Mouse (Mus musculus): ENCODE results near the gene Rrm1. TPM values are rescaled to one million over a fixed set of nuclear protein-coding genes. Genes with fewer than 3 reads are reported as not detected.
A peak's percentile ranks its signal among the peaks of the same experiment; 100 is the strongest.

Rrm1 gene
- 55.9 and 66.4 TPM in 2 replicates for polyA plus RNA-seq (2015; fragmentation: Nextera tagmentation; extraction: Ambion mirVana)

DNA sequence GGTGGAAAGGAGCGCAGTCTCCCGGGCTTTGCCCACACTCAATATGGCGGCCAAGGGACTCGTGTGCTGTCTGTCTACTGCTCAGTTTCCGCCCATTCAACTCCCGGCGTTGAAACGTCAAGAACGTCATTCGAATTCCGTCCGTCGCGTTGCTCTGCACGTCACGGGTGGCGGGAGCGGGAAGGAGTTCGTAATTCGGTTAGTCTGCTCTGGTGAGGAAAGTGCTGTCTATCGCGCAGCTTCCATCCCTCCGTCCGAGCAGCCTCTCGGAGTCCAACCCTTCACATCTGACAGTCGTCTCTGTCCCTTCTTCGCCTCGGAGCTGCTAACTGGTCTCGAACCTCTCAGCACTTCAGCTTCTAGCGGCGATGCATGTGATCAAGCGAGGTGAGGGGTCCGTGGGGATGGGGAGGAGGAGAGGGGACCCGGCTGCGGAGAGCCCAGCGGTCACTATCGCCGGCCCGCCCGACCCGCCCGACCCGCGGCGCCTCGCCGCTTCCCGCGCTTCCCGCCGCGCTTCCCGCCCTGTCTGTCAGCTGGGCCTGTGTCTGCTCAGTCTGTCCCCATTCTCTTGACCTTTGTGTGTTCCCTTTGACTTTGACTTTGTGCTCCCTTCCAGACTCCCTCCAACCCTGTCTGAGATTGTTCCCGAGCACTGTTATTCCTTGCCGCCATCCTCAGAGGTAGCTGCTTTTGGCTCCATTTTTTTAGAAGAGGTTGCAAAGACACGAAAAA is at the start of gene Rrm1:
TSS of gene Rrm1 (plus strand) at position 39 of the 735 bp plus-strand sequence.
- Histone ChIP-seq H3K27ac (ENCODE audit: low read depth) (peak within 1 kb of the TSS; percentile 89), H3K4me1 (ENCODE audit: insufficient read depth) (peaks cover 15% of the 10 kb centered on the region; the same call in 1 of the 2 replicates), H3K27me3 (ENCODE audit: insufficient read depth, low read length) (no peaks in the 10 kb centered on the region), H3K4me3 (ENCODE audit: low read depth, low read length) (peak within 1 kb of the TSS; percentile 86), H3K4me2 (ENCODE audit: low read depth, low read length) (peak within 1 kb of the TSS; percentile 74), H3K36me3 (replicated peaks; ENCODE audit: insufficient read depth, low read length) (peaks cover 28% of the 10 kb centered on the region), H3K9ac (replicated peaks) (peak within 1 kb of the TSS; percentile 85), H3K9me3 (ENCODE audit: low read length) (no peaks in the 10 kb centered on the region)
- TF ChIP-seq EP300 (IDR thresholded peaks at IDR 0.05; ENCODE audit: low read depth), result peak; percentile 66; the same call in 1 of the 2 replicates
- no peak for TF ChIP-seq CTCF (IDR thresholded peaks at IDR 0.05; ENCODE audit: low read depth)
- WGBS (ENCODE audit: insufficient replicate concordance), result under 1% methylated on average over 55 of the region's 56 CpGs
- ATAC-seq (peak; percentile 97), DNase-seq (peak; percentile 94)

DNA sequence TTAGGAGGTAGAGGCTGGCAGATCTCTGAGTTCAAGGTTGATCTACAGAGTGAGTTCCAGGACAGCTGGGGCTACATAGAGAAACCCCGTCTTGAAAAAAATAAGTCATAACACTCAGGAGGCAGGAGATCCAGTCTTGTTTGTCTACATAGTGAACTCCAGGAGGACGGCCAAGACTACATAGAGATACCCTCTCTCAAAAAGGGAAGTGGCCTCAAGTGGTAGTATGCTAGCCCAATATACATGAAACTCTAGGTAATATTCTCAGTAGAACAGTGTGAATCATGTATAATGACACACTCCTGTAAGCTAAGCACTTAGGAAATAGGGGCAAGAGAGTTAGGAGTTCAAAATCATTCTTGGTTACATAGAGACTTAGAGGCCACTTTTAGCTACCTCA is 47.6 kb upstream of the Rrm1 start:
- Histone ChIP-seq H3K4me3 (ENCODE audit: low read depth, low read length) (no peak overlapping the region), H3K27me3 (ENCODE audit: insufficient read depth, low read length) (no peaks in the 10 kb centered on the region), H3K4me1 (ENCODE audit: insufficient read depth) (peaks cover 2% of the 10 kb centered on the region; the same call in 1 of the 2 replicates), H3K36me3 (replicated peaks; ENCODE audit: insufficient read depth, low read length) (no peaks in the 10 kb centered on the region), H3K27ac (ENCODE audit: low read depth) (no peak overlapping the region), H3K9ac (replicated peaks) (no peak overlapping the region), H3K9me3 (ENCODE audit: low read length) (no peaks in the 10 kb centered on the region), H3K4me2 (ENCODE audit: low read depth, low read length) (no peak overlapping the region)
- no peak for ATAC-seq
- 58% methylated on average over 2 of the region's 2 CpGs for WGBS (ENCODE audit: insufficient replicate concordance)
- no peak for TF ChIP-seq CTCF (IDR thresholded peaks at IDR 0.05; ENCODE audit: low read depth)
- no peak for TF ChIP-seq EP300 (IDR thresholded peaks at IDR 0.05; ENCODE audit: low read depth)
- DNase-seq, result no peak

DNA sequence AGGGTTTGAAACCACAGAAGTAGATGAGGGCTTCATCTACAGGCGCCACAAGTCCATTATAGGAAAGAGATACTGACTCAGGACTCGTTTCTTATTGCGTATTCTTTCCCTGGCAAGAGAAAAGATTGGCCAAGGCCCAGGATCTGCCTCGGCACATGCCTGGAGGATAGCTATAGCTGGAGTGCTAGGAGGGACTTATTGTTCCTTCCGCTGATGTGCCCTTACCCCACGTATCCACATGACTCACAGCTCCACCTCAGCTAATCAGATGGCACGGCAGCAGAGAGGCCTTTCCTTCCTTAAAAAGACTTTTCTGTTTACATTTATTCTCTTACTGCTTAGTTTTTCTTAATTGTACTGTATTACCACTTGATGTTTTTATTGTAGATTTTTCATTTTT is 45.6 kb upstream of the Rrm1 start:
- 0 out of 2 replicates have a peak, but pooled peaks have one; percentile 51 for ATAC-seq
- WGBS (ENCODE audit: insufficient replicate concordance), result 43% methylated on average over 7 of the region's 7 CpGs
- Histone ChIP-seq H3K27me3 (ENCODE audit: insufficient read depth, low read length) (no peaks in the 10 kb centered on the region), H3K4me3 (ENCODE audit: low read depth, low read length) (no peak overlapping the region), H3K9ac (replicated peaks) (no peak overlapping the region), H3K36me3 (replicated peaks; ENCODE audit: insufficient read depth, low read length) (no peaks in the 10 kb centered on the region), H3K27ac (ENCODE audit: low read depth) (no peak overlapping the region), H3K4me2 (ENCODE audit: low read depth, low read length) (no peak overlapping the region), H3K4me1 (ENCODE audit: insufficient read depth) (peaks cover 3% of the 10 kb centered on the region; the same call in 1 of the 2 replicates), H3K9me3 (ENCODE audit: low read length) (no peaks in the 10 kb centered on the region)
- DNase-seq, result peak; percentile 17
- TF ChIP-seq EP300 (IDR thresholded peaks at IDR 0.05; ENCODE audit: low read depth) (no peak), CTCF (IDR thresholded peaks at IDR 0.05; ENCODE audit: low read depth) (no peak)

DNA sequence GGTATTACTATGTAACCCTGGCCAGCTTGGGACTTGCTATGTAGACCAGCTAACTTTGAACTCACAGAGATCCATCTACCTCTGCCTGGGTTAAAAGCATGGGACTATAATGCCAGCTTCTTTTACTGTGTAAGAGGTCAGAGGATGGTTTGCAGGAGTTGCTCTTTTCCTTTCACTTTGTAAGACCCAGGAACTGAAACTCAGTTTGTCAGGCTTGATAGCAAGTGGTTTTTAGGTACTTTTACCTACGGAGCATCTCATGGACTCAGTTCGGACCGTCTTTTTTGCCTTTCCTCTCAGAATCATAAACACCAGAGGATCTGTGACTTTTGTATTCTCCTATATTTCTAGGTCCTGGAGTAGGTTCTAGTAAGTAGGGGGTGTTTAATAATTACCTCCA is 45.2 kb upstream of the Rrm1 start:
- WGBS (ENCODE audit: insufficient replicate concordance), result 87% methylated on average over 3 of the region's 3 CpGs
- Histone ChIP-seq H3K27me3 (ENCODE audit: insufficient read depth, low read length) (no peaks in the 10 kb centered on the region), H3K4me1 (ENCODE audit: insufficient read depth) (peaks cover 3% of the 10 kb centered on the region; the same call in 1 of the 2 replicates), H3K9me3 (ENCODE audit: low read length) (no peaks in the 10 kb centered on the region), H3K4me3 (ENCODE audit: low read depth, low read length) (no peak overlapping the region), H3K27ac (ENCODE audit: low read depth) (no peak overlapping the region), H3K4me2 (ENCODE audit: low read depth, low read length) (no peak overlapping the region), H3K9ac (replicated peaks) (no peak overlapping the region), H3K36me3 (replicated peaks; ENCODE audit: insufficient read depth, low read length) (no peaks in the 10 kb centered on the region)
- TF ChIP-seq CTCF (IDR thresholded peaks at IDR 0.05; ENCODE audit: low read depth) (no peak), EP300 (IDR thresholded peaks at IDR 0.05; ENCODE audit: low read depth) (no peak)
- ATAC-seq (no peak), DNase-seq (no peak)

DNA sequence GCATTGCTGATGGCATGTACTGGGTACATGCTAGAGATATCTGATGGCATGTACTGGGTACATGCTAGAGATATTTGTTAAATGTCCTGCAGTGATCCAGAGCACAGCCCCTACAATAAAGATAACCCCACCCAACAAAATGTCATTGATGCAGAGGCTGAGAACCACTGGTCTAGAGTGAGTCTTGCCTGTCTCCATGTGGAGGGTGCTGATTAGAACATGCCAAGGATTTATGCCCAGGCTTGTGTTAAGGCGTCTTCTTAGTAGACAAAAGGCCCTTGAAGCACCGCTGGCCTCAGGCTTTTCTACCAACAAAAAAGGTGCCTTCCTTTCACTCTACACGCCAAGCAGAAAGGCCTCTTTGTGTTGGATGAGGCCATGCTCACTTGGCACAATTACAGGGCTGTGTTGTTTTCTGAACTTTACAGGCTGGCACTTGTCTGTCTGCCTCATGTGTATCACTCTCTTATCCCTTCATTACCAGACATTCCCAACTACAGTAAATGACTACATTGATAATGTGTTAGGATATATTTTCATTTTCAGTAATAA is 42.2 kb upstream of the Rrm1 start:
- H3K4me1 ChIP-seq (ENCODE audit: insufficient read depth), result peaks cover 3% of the 10 kb centered on the region; the same call in 1 of the 2 replicates
- H3K9me3 ChIP-seq (ENCODE audit: low read length), result no peaks in the 10 kb centered on the region
- H3K27ac ChIP-seq (ENCODE audit: low read depth), result no peak overlapping the region
- H3K4me3 ChIP-seq (ENCODE audit: low read depth, low read length), result no peak overlapping the region
- ATAC-seq (peak; percentile 84), DNase-seq (no peak)
- H3K9ac ChIP-seq (replicated peaks), result no peak overlapping the region
- whole genome bisulfite sequencing (ENCODE audit: insufficient replicate concordance), result 77% methylated on average over 3 of the region's 3 CpGs
- no peak overlapping the region for H3K4me2 ChIP-seq (ENCODE audit: low read depth, low read length)
- no peaks in the 10 kb centered on the region for H3K36me3 ChIP-seq (replicated peaks; ENCODE audit: insufficient read depth, low read length)
- H3K27me3 ChIP-seq (ENCODE audit: insufficient read depth, low read length), result no peaks in the 10 kb centered on the region
- TF ChIP-seq CTCF (IDR thresholded peaks at IDR 0.05; ENCODE audit: low read depth) (no peak), EP300 (IDR thresholded peaks at IDR 0.05; ENCODE audit: low read depth) (no peak; the same call in 1 of the 2 replicates)

DNA sequence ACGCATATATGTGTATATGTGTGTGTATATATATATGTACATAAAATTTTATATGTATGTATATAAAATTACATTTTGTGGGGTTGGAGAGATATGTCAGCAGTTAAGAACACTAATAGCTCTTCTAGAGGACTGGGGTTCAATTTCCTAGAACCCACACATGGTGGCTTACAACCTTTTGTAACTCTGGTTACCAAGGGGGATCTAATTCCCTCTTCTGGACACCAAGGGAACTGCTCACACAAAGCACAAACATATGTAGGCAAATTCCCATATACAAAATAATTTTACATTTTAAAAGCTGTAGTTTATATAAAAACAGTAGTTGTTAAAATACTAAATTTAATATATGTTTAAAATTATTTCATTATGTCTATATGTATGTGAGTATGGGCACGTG is 37.4 kb upstream of the Rrm1 start:
- Histone ChIP-seq H3K9ac (replicated peaks) (no peak overlapping the region), H3K9me3 (ENCODE audit: low read length) (no peaks in the 10 kb centered on the region), H3K4me1 (ENCODE audit: insufficient read depth) (no peaks in the 10 kb centered on the region), H3K36me3 (replicated peaks; ENCODE audit: insufficient read depth, low read length) (peaks cover 3% of the 10 kb centered on the region; the same call in 1 of the 2 replicates), H3K27ac (ENCODE audit: low read depth) (no peak overlapping the region), H3K4me3 (ENCODE audit: low read depth, low read length) (no peak overlapping the region), H3K4me2 (ENCODE audit: low read depth, low read length) (no peak overlapping the region), H3K27me3 (ENCODE audit: insufficient read depth, low read length) (no peaks in the 10 kb centered on the region)
- TF ChIP-seq EP300 (IDR thresholded peaks at IDR 0.05; ENCODE audit: low read depth) (no peak), CTCF (IDR thresholded peaks at IDR 0.05; ENCODE audit: low read depth) (peak; percentile 24; the same call in 1 of the 2 replicates)
- 89% methylated on average over 2 of the region's 2 CpGs for WGBS (ENCODE audit: insufficient replicate concordance)
- ATAC-seq, result no peak
- no peak for DNase-seq
